Mouse (Mus musculus) brain, embryonic 14.5 days (tissue): ENCODE measurements around the gene Saal1.

ENCODE experiments used
- CTCF ChIP-seq: fragments of 200-500 bp; IDR thresholded peaks from 2 replicates; pipeline ENCODE4 v1.5.1; 2012; ENCODE audit warnings: inconsistent platforms, mild to moderate bottlenecking, moderate library complexity, borderline replicate concordance; ENCODE audit not compliant: insufficient read depth, insufficient read length; ENCODE audit errors: extremely low read depth
- POLR2A ChIP-seq: fragments of 200-500 bp; IDR thresholded peaks from 2 replicates; pipeline ENCODE4 v1.6.1; 2012; ENCODE audit warnings: mild to moderate bottlenecking, inconsistent platforms, borderline replicate concordance; ENCODE audit not compliant: poor library complexity, insufficient read depth, insufficient read length, severe bottlenecking; ENCODE audit errors: extremely low read depth

- no peak for TF ChIP-seq CTCF
- peak; percentile 88 for TF ChIP-seq POLR2A
These were observed 70.8 kb downstream of the Saal1 start, which contains the start of gene Sergef for GRCm38 (mm10) chr7:46639692-46640031.
